Mouse (Mus musculus) ovary, postnatal 10 days (tissue): ENCODE data around the gene Taf1d.
"Not testable (repeated sequence)": the region's sequence is repeated elsewhere in the genome, so short reads cannot be mapped to it uniquely, and the experiment has no call there.

Source experiments
- DNase-seq: peaks from one replicate; pipeline ENCODE4 v3.0.0; 2022; ENCODE audit warnings: low spot score

Taf1d gene

GRCm38 (mm10) chr9:15305503-15306397 lies at the start of gene Taf1d:
TSS of gene Taf1d (plus strand) at chr9:15306214.
- peak; percentile 98 for DNase-seq

GRCm38 (mm10) chr9:15256214-15256613 lies 49.8 kb upstream of the Taf1d start:
- DNase-seq, result no peak

- DNase-seq, result no peak
These were observed 44.0 kb upstream of the Taf1d start for GRCm38 (mm10) chr9:15261980-15262379.

GRCm38 (mm10) chr9:15263487-15263886 lies 42.5 kb upstream of the Taf1d start:
- DNase-seq, result no peak

GRCm38 (mm10) chr9:15273981-15274380 lies 32.0 kb upstream of the Taf1d start:
- DNase-seq, result no peak

GRCm38 (mm10) chr9:15276855-15277254 lies 29.2 kb upstream of the Taf1d start:
- no peak for DNase-seq

GRCm38 (mm10) chr9:15278343-15278742 lies 27.7 kb upstream of the Taf1d start:
- no peak for DNase-seq

GRCm38 (mm10) chr9:15279139-15279648 lies 26.8 kb upstream of the Taf1d start:
- DNase-seq, result no peak

GRCm38 (mm10) chr9:15279649-15280490 lies 26.1 kb upstream of the Taf1d start, which contains the start of gene Med17:
TSS of gene Med17 (minus strand) at chr9:15279931.
- DNase-seq, result peak; percentile 83

GRCm38 (mm10) chr9:15280491-15280879 lies 25.5 kb upstream of the Taf1d start:
- no peak for DNase-seq

- no peak for DNase-seq
These were observed 20.6 kb upstream of the Taf1d start for GRCm38 (mm10) chr9:15285443-15285842.

- no peak for DNase-seq
These were observed 18.2 kb upstream of the Taf1d start for GRCm38 (mm10) chr9:15287846-15288245.

- DNase-seq, result no peak
These were observed 17.6 kb upstream of the Taf1d start for GRCm38 (mm10) chr9:15288402-15288801.

GRCm38 (mm10) chr9:15289251-15289650 lies 16.8 kb upstream of the Taf1d start:
- no peak for DNase-seq

- no peak for DNase-seq
These were observed 8.9 kb upstream of the Taf1d start for GRCm38 (mm10) chr9:15297112-15297511.

GRCm38 (mm10) chr9:15298451-15298850 lies 7.6 kb upstream of the Taf1d start:
- DNase-seq, result no peak

GRCm38 (mm10) chr9:15300056-15300455 lies 6.0 kb upstream of the Taf1d start:
- no peak for DNase-seq

- no peak for DNase-seq
These were observed 4.6 kb upstream of the Taf1d start for GRCm38 (mm10) chr9:15301399-15301798.

GRCm38 (mm10) chr9:15302006-15302405 lies 4.0 kb upstream of the Taf1d start:
- not testable (repeated sequence) for DNase-seq

GRCm38 (mm10) chr9:15302881-15303280 lies 3.1 kb upstream of the Taf1d start:
- no peak for DNase-seq

GRCm38 (mm10) chr9:15306398-15307119 lies 545 bp downstream of the Taf1d start, which contains the start of gene 4931406C07Rik:
TSS of gene 4931406C07Rik (minus strand) at chr9:15306448.
- DNase-seq, result no peak

GRCm38 (mm10) chr9:15307257-15307656 lies 1.2 kb downstream of the Taf1d start:
- DNase-seq, result no peak
